Mouse (Mus musculus): Measurements from ENCODE around the gene Poll. TPM values are rescaled to one million over a fixed set of nuclear protein-coding genes. Genes with fewer than 3 reads are reported as not detected.
A peak's percentile ranks its signal among the peaks of the same experiment; 100 is the strongest.

The Poll gene
- polyA plus RNA-seq, 1 experiment from 2014 or later: 23.3 TPM

DNA sequence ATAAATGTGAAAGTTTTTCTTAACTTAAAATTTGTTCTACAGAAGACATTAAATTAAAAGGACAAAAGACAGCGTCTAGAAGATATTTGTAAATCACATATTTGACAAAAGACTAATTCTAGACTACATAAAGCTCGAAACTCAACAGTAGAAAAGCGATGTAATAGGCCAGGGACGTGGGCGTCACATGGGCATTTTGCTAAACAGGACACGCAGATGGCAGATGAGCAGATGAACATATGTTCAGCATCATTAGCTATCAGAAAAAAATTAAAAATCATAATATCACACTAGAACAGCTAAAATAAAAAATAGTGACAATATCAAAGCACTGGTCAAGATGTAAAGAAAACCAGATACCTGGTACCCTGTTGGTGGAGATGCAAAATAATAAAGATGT, 29.4 kb upstream of the Poll start:
- Histone ChIP-seq H3K27me3 (replicated peaks; ENCODE audit: low read depth, poor library complexity, severe bottlenecking) (peaks cover 85% of the 10 kb centered on the region), H3K9me3 (no peaks in the 10 kb centered on the region), H3K4me3 (no peak overlapping the region), H3K27ac (replicated peaks) (no peak overlapping the region), H3K36me3 (replicated peaks) (peaks cover 2% of the 10 kb centered on the region; the same call in 1 of the 2 replicates), H3K4me1 (peaks cover 38% of the 10 kb centered on the region)
- WGBS: 95% methylated on average over 6 of the region's 6 CpGs
- DNase-seq (ENCODE audit: low spot score): no peak

DNA sequence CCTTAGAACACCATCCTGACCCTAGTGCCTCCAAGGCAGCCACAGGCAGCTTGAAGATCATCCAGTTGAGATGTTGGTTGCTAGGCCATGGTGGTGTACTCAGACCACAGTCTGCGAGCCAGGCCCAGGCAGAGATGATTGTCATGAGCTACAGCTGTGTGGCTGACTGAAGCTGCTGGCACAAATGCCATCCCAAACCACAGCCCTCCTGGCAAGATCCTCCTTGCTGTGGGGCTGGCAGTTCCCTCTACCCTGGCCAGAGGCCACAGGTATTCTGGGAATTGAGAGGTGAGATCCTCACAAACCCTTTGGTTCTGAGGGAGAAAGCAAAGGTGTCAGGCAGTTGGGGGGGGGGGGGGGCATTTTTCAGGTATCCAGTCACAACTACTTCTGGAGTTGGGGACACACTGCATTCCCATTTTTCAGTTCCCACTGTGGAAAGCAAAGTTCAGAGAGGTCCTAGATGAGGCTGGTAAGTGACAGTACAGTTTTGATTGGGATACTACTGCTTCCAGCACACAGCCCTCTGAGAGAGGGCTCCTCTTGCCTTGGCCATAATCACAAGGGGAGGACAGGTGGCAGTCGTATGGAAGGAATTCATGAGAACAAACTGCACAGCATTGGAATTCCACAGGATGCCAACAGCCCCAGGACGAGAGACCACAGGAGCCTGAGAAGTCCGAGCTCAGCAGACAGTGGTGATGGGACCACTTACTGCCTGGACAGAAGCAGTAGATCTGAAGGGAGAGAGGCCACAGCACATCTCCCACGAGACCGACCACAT, 27.4 kb upstream of the Poll start:
- peaks cover 85% of the 10 kb centered on the region for H3K27me3 ChIP-seq (replicated peaks; ENCODE audit: low read depth, poor library complexity, severe bottlenecking)
- 81% methylated on average over 6 of the region's 6 CpGs for WGBS

DNA sequence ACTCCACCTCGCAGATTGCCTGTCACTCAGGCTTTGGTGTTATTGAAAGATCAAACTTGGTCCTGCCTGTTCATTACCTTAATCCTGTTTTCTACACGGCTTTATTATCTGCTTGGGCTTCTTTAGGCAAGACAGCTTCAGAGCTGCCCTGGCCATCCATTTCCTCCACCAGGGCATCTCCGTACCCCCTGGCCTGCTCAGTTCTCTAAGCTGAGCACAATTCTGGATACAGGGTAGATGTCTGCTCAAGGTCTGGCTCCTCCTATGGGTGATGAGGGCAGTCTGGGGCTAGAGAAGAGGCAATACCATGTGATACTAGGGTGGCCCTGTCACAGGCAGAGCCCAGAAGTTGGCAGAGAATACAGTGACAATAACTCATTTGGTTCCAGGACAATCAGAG, 26.5 kb upstream of the Poll start:
- H3K27me3 ChIP-seq (replicated peaks; ENCODE audit: low read depth, poor library complexity, severe bottlenecking): peaks cover 81% of the 10 kb centered on the region
- no peak overlapping the region for H3K27ac ChIP-seq (replicated peaks)
- H3K4me3 ChIP-seq: no peak overlapping the region
- H3K36me3 ChIP-seq (replicated peaks): peaks cover 2% of the 10 kb centered on the region; the same call in 1 of the 2 replicates
- DNase-seq (ENCODE audit: low spot score): no peak
- peaks cover 47% of the 10 kb centered on the region for H3K4me1 ChIP-seq
- no peaks in the 10 kb centered on the region for H3K9me3 ChIP-seq
- WGBS: 65% methylated on average over 3 of the region's 3 CpGs

More for the DNA sequence above, 27.4 kb upstream of the Poll start:
- H3K27ac ChIP-seq (replicated peaks): no peak overlapping the region
- no peaks in the 10 kb centered on the region for H3K9me3 ChIP-seq
- H3K4me3 ChIP-seq: no peak overlapping the region
- peaks cover 44% of the 10 kb centered on the region for H3K4me1 ChIP-seq
- no peak for DNase-seq (ENCODE audit: low spot score)
- peaks cover 2% of the 10 kb centered on the region; the same call in 1 of the 2 replicates for H3K36me3 ChIP-seq (replicated peaks)

DNA sequence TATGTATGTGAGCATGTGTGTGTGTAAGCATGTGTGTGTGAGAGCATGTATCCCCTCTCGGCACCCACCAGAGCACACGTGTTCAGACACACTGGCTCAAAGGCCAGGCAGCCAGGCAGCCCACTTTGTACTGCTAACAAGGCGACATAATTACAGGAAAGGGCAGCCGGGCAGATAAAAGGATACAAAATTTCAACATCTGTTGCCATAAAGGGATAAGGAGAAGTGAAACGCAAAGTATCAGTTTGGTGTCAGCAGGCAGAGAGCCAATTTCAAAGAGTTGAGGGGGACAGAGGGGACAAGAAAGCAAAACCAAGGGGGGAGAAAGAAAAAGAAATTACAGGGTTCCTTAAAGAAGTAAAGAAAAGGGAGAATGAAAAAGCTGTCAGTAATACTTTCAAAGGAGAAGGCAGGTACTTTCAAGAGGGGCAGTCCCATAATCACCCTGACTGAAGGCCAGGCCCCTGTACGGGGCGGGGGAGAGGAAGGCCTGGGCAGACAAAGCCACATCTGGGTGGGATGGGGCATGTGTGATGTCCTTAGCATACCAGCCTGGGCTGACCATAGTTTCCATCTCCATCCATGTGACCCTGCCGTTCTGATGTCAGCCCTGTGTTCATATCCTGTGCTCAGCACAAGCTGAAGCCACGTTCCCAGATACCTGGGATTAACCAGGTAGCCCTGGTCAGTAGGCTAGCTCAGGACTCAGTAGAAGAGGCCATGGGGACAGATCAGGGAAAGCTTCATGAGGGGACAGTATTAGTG, 24.7 kb upstream of the Poll start:
- DNase-seq (ENCODE audit: low spot score): no peak
- Histone ChIP-seq H3K36me3 (replicated peaks) (peaks cover 13% of the 10 kb centered on the region), H3K27me3 (replicated peaks; ENCODE audit: low read depth, poor library complexity, severe bottlenecking) (peaks cover 68% of the 10 kb centered on the region), H3K4me3 (no peak overlapping the region), H3K27ac (replicated peaks) (peak overlapping the region; percentile 1; the same call in 1 of the 2 replicates), H3K4me1 (peaks cover 59% of the 10 kb centered on the region), H3K9me3 (no peaks in the 10 kb centered on the region)
- 65% methylated on average over 9 of the region's 9 CpGs for WGBS

DNA sequence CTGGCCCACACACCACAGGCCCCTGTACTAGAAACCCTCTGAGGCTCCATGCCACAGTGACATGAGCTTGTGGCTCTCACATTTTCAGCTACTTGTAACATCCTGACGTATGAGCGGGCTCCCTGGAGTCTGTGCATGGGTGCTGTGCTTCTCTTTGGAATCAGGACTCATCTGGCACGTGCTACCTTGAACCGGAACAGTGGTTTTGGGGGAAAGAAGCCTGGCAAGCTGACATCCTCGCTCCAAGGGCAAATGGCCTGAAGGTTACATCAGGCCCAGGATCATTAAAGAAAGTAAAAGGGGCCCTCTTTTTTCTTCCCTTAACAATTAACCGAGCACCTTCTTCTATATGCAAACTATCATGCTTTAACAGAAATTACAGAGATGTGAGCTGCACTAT, 22.8 kb upstream of the Poll start:
- H3K36me3 ChIP-seq (replicated peaks): peaks cover 31% of the 10 kb centered on the region
- H3K27ac ChIP-seq (replicated peaks): no peak overlapping the region
- H3K4me1 ChIP-seq: peaks cover 71% of the 10 kb centered on the region
- 84% methylated on average over 6 of the region's 6 CpGs for WGBS
- H3K27me3 ChIP-seq (replicated peaks; ENCODE audit: low read depth, poor library complexity, severe bottlenecking): peaks cover 76% of the 10 kb centered on the region
- no peaks in the 10 kb centered on the region for H3K9me3 ChIP-seq
- no peak for DNase-seq (ENCODE audit: low spot score)
- H3K4me3 ChIP-seq: no peak overlapping the region

DNA sequence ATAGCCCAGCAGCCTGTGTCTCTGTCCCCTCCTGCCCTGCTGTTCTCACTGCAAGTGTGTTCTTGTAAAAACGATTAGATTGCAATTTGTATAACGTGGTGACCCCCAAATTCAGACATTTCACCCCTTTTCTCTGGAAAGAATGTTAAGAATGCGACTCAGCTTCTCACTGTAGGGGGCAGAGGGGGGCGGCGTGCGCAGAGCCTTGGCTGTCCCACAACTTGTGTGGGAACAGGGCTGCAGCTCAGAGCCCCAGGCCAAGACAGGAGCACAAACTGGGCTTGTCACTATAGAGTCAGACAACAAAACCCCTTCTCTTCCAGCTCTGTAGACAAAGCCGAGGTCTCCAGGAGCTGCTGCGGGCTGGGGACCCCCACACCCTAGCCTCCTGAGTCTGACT, 21.8 kb upstream of the Poll start:
- peaks cover 76% of the 10 kb centered on the region for H3K27me3 ChIP-seq (replicated peaks; ENCODE audit: low read depth, poor library complexity, severe bottlenecking)
- H3K4me1 ChIP-seq: peaks cover 75% of the 10 kb centered on the region

DNA sequence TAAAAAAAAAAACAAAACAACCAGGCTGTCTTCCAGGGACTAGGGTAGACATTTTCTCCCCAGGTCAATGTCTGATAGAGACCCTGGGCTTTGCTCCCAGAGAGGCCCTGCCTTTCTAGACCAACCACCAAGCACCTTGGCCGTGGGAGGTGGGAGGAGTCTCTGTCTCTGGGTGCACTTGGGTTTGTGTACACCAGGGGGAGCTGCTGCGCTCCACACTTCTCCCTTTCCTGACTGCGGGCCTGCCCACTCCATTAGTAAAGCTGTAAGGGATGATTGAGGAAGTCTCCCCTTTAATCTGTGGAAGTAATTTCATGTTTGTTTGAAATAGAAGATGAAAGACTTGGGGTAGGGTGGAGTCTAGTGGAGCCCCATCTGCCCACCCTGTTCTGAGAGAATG, 20.9 kb upstream of the Poll start:
- peak; percentile 76 for DNase-seq (ENCODE audit: low spot score)
- peaks cover 77% of the 10 kb centered on the region for H3K4me1 ChIP-seq
- H3K36me3 ChIP-seq (replicated peaks): peaks cover 48% of the 10 kb centered on the region
- no peaks in the 10 kb centered on the region for H3K9me3 ChIP-seq
- whole genome bisulfite sequencing: 64% methylated on average over 3 of the region's 3 CpGs
- H3K27ac ChIP-seq (replicated peaks): peak overlapping the region; percentile 65
- H3K4me3 ChIP-seq: no peak overlapping the region
- peaks cover 77% of the 10 kb centered on the region for H3K27me3 ChIP-seq (replicated peaks; ENCODE audit: low read depth, poor library complexity, severe bottlenecking)

More for the DNA sequence above, 21.8 kb upstream of the Poll start:
- H3K4me3 ChIP-seq: no peak overlapping the region
- H3K36me3 ChIP-seq (replicated peaks): peaks cover 39% of the 10 kb centered on the region
- 11% methylated on average over 8 of the region's 8 CpGs for WGBS
- peak overlapping the region; percentile 65 for H3K27ac ChIP-seq (replicated peaks)
- no peaks in the 10 kb centered on the region for H3K9me3 ChIP-seq
- peak; percentile 41 for DNase-seq (ENCODE audit: low spot score)

DNA sequence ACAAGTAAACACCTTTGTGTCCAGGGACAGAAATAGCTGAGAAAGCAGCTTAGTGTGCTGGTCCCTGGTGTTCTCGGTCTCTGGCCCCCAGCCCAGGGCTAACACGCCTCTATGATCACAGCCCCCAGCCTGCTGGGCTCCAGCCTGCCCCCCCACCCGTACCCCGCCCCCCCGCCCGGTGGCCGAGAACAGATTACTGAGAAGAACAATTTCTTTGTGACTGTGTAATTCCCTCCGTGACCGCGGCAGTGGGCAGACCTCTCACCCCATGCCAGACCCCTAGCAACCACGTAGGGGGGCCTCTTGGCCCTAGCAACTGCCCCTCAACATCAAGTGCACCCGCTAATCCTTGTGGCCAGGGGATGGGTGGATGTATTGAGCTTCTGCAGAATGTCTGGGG, 19.9 kb upstream of the Poll start:
- Histone ChIP-seq H3K36me3 (replicated peaks) (peaks cover 49% of the 10 kb centered on the region), H3K27me3 (replicated peaks; ENCODE audit: low read depth, poor library complexity, severe bottlenecking) (peaks cover 77% of the 10 kb centered on the region), H3K4me3 (no peak overlapping the region), H3K4me1 (peaks cover 77% of the 10 kb centered on the region), H3K27ac (replicated peaks) (peak overlapping the region; percentile 35; the same call in 1 of the 2 replicates), H3K9me3 (no peaks in the 10 kb centered on the region)
- 52% methylated on average over 12 of the region's 12 CpGs for WGBS
- DNase-seq (ENCODE audit: low spot score): no peak

DNA sequence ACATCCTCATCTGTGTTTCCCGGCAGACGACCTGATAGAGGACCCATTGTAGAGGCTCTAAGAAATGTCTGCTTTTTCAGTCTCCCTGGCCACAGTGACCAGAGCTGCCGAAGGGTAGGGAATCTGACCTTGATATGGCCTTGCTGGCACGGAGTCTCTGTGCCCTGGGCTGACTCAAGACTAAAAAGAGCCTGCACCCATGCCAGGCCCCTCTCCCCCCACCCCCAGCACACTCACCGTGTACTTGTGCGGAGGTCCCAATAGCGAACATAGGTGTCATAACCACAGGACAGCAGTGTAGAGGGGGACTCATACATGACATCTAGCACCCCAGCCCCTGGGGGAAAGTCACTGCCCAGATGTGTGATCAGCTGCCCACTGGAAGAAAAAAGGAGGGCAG, 19.1 kb upstream of the Poll start:
- no peaks in the 10 kb centered on the region for H3K9me3 ChIP-seq
- H3K36me3 ChIP-seq (replicated peaks): peaks cover 53% of the 10 kb centered on the region
- no peak overlapping the region for H3K27ac ChIP-seq (replicated peaks)
- no peak for DNase-seq (ENCODE audit: low spot score)
- peaks cover 77% of the 10 kb centered on the region for H3K27me3 ChIP-seq (replicated peaks; ENCODE audit: low read depth, poor library complexity, severe bottlenecking)
- no peak overlapping the region for H3K4me3 ChIP-seq
- WGBS: 89% methylated on average over 7 of the region's 7 CpGs
- peaks cover 77% of the 10 kb centered on the region for H3K4me1 ChIP-seq

DNA sequence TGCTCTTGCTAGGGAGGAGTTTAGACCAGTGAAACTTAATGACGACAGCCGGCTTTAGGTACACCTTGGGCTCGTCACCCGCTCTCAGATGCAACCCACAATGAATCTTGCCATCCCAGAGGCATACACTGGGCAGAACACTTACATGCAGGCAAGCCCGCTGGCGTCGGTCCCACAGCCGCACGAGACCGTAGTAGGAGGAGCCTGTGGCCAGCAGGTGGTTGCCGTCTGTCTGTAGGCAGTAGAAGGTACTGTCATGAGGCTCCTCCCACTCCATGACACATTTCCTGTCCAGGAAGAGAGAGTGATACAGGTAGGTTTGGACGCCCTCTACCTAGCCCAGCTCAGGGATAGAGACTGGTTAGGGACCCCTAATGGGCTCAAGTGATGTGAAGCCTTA, 18.6 kb upstream of the Poll start:
- no peaks in the 10 kb centered on the region for H3K9me3 ChIP-seq
- DNase-seq (ENCODE audit: low spot score): no peak
- H3K4me1 ChIP-seq: peaks cover 80% of the 10 kb centered on the region
- H3K27ac ChIP-seq (replicated peaks): no peak overlapping the region
- H3K4me3 ChIP-seq: no peak overlapping the region
- peaks cover 75% of the 10 kb centered on the region for H3K27me3 ChIP-seq (replicated peaks; ENCODE audit: low read depth, poor library complexity, severe bottlenecking)
- WGBS: 93% methylated on average over 12 of the region's 12 CpGs
- peaks cover 53% of the 10 kb centered on the region for H3K36me3 ChIP-seq (replicated peaks)

DNA sequence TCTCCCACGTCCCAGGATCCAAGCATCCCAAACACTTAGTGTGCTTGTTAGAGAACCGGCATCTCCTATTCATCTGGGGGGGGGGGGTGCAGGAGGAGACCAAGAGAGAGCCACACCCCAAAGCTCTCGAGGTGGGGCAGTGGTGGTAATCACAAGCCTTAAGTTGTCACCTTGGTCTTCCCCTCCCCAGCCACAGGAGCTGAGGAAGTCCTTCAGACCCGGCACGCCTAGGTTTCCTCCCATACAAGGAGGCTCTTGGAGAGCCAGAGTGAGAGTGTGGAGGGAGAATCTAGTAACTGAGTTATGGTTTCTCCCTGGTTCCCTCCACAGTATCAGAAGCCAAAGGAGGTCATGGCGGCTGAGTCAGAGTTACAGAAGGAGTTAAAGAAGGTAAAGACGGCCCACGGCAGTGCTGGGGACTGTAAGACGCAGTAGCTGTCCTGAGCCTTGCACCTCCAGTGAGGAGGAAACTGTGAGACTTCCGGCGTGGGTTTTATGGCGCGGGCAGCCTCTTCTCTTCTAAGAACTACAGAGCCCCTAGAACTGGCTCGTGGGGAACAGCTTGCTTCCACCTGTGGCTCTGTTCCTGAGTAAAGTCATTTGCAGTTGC, 16.9 kb upstream of the Poll start:
- peaks cover 74% of the 10 kb centered on the region for H3K4me1 ChIP-seq
- H3K27ac ChIP-seq (replicated peaks): peak overlapping the region; percentile 65
- H3K36me3 ChIP-seq (replicated peaks): peaks cover 64% of the 10 kb centered on the region
- DNase-seq (ENCODE audit: low spot score): no peak
- no peak overlapping the region for H3K4me3 ChIP-seq
- 82% methylated on average over 14 of the region's 14 CpGs for WGBS
- H3K27me3 ChIP-seq (replicated peaks; ENCODE audit: low read depth, poor library complexity, severe bottlenecking): peaks cover 66% of the 10 kb centered on the region
- H3K9me3 ChIP-seq: no peaks in the 10 kb centered on the region

DNA sequence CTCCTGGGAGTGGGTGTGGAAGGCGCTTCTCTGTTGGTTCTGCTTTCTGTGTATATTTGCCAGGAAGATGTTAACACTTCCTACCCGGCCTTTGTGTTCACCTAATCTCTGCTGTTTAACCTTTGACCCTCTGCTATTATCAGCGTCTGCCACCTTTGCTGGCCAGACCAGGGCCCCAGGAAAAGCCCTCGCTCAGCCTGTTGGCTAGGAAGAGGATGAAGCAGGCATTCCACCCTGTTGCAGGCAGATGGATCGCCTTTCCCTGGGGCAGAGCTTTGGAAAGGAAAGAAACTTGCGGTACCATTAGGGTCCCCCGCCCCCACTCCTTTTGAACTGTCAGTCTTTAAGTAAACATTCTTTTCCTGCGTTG, 15.3 kb upstream of the Poll start:
- 3% methylated on average over 8 of the region's 8 CpGs for WGBS
- H3K9me3 ChIP-seq: no peaks in the 10 kb centered on the region
- peaks cover 74% of the 10 kb centered on the region for H3K27me3 ChIP-seq (replicated peaks; ENCODE audit: low read depth, poor library complexity, severe bottlenecking)
- H3K4me1 ChIP-seq: peaks cover 62% of the 10 kb centered on the region
- peak overlapping the region; percentile 76 for H3K27ac ChIP-seq (replicated peaks)
- peak overlapping the region; percentile 25; the same call in 1 of the 2 replicates for H3K4me3 ChIP-seq
- H3K36me3 ChIP-seq (replicated peaks): peaks cover 64% of the 10 kb centered on the region
- peak; percentile 52 for DNase-seq (ENCODE audit: low spot score)

Measured in embryonic facial prominence, embryonic 10.5 days (tissue).